Mouse (Mus musculus): Measurements from ENCODE around the gene Brd2. TPM values are rescaled to one million over a fixed set of nuclear protein-coding genes. Genes with fewer than 3 reads are reported as not detected.

Brd2 gene
- total RNA-seq, 1 experiment, result 257 TPM

GRCm38 (mm10) chr17:34116736-34117370 lies 5.6 kb downstream of the Brd2 start:
- Histone ChIP-seq H3K36me3 (ENCODE audit: control insufficient read depth, insufficient read depth, low read length, poor library complexity, severe bottlenecking) (peaks cover 74% of the 10 kb centered on the region), H3K9ac (ENCODE audit: insufficient read depth, low read depth, low read length, poor library complexity, severe bottlenecking) (peak overlapping the region; percentile 65), H3K4me1 (ENCODE audit: control insufficient read depth in 2 of 2, insufficient read depth in 2 of 2, low read length in 2 of 2, poor library complexity in 1 of 2) (peaks cover 0 to 2% of the 10 kb centered on the region in 2 experiments; a peak in 1 of 4 replicates), H3K27ac (ENCODE audit: insufficient read depth, low read depth, low read length, poor library complexity, severe bottlenecking) (no peak overlapping the region), H3K9me3 (ENCODE audit: control insufficient read depth, insufficient read depth, low read depth, low read length) (no peaks in the 10 kb centered on the region), H3K4me3 (ENCODE audit: insufficient read depth in 1 of 2, low read depth in 1 of 2, low read length in 2 of 2, poor library complexity in 1 of 2, severe bottlenecking in 1 of 2) (peak overlapping the region; percentile 83 to 99)
- DNase-seq (ENCODE audit: low read depth, low spot score), result no peak
- TF ChIP-seq MAFK (IDR thresholded peaks at IDR 0.05; ENCODE audit: insufficient read depth, low read depth, low read length) (no peak), CHD2 (IDR thresholded peaks at IDR 0.05; ENCODE audit: low read depth, low read length) (no peak), ZNF384 (IDR thresholded peaks at IDR 0.05; ENCODE audit: low read depth, low read length) (no peak), HCFC1 (IDR thresholded peaks at IDR 0.05; ENCODE audit: borderline replicate concordance, insufficient read depth, low read length) (no peak), ZC3H11A (IDR thresholded peaks at IDR 0.05; ENCODE audit: borderline replicate concordance, low read depth, low read length) (no peak)
- in situ Hi-C loops (cut with MboI; ENCODE audit: low sequenced_read_pairs in 2 of 2, unreplicated experiment in 2 of 2), result no loop called here

GRCm38 (mm10) chr17:34114114-34114513 lies 8.3 kb downstream of the Brd2 start:
- Histone ChIP-seq H3K4me1 (ENCODE audit: control insufficient read depth in 2 of 2, insufficient read depth in 2 of 2, low read length in 2 of 2, poor library complexity in 1 of 2) (peaks cover 0 to 2% of the 10 kb centered on the region in 2 experiments; a peak in 1 of 4 replicates), H3K27ac (ENCODE audit: insufficient read depth, low read depth, low read length, poor library complexity, severe bottlenecking) (no peak overlapping the region), H3K36me3 (ENCODE audit: control insufficient read depth, insufficient read depth, low read length, poor library complexity, severe bottlenecking) (peaks cover 80% of the 10 kb centered on the region), H3K9ac (ENCODE audit: insufficient read depth, low read depth, low read length, poor library complexity, severe bottlenecking) (no peak overlapping the region), H3K4me3 (ENCODE audit: insufficient read depth in 1 of 2, low read depth in 1 of 2, low read length in 2 of 2, poor library complexity in 1 of 2, severe bottlenecking in 1 of 2) (no peak overlapping the region), H3K9me3 (ENCODE audit: control insufficient read depth, insufficient read depth, low read depth, low read length) (no peaks in the 10 kb centered on the region)
- in situ Hi-C loops (cut with MboI; ENCODE audit: low sequenced_read_pairs in 2 of 2, unreplicated experiment in 2 of 2), result no loop called here
- TF ChIP-seq HCFC1 (IDR thresholded peaks at IDR 0.05; ENCODE audit: borderline replicate concordance, insufficient read depth, low read length), result no peak
- no peak for TF ChIP-seq CHD2 (IDR thresholded peaks at IDR 0.05; ENCODE audit: low read depth, low read length)
- DNase-seq (ENCODE audit: low read depth, low spot score), result no peak

DNA sequence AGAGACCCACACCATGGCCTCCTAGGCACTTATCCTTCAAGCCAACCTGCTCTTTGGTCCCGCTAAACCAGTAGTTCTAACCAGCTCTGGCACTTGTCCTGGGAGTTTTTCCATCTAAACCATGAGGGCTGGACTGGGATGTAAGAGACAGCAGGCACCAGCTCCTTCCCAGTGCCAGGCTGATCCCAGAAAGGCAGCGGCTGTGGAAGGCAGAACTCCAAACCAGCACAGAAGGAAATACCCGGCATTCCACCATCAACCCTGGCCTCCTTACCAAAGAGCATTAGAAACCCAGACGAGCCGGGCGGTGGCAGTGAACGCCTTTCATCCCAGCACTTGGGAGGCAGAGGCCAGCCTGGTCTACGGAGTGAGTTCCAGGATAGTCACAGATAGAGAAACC lies 12.1 kb downstream of the Brd2 start:
- Histone ChIP-seq H3K9me3 (ENCODE audit: control insufficient read depth, insufficient read depth, low read depth, low read length) (no peaks in the 10 kb centered on the region), H3K4me1 (ENCODE audit: control insufficient read depth in 2 of 2, insufficient read depth in 2 of 2, low read length in 2 of 2, poor library complexity in 1 of 2) (peaks cover 0 to 2% of the 10 kb centered on the region in 2 experiments; a peak in 1 of 4 replicates), H3K4me3 (ENCODE audit: insufficient read depth in 1 of 2, low read depth in 1 of 2, low read length in 2 of 2, poor library complexity in 1 of 2, severe bottlenecking in 1 of 2) (no peak overlapping the region), H3K9ac (ENCODE audit: insufficient read depth, low read depth, low read length, poor library complexity, severe bottlenecking) (no peak overlapping the region), H3K27ac (ENCODE audit: insufficient read depth, low read depth, low read length, poor library complexity, severe bottlenecking) (no peak overlapping the region), H3K36me3 (ENCODE audit: control insufficient read depth, insufficient read depth, low read length, poor library complexity, severe bottlenecking) (peaks cover 47% of the 10 kb centered on the region)
- DNase-seq (ENCODE audit: low read depth, low spot score), result no peak
- in situ Hi-C loops (cut with MboI; ENCODE audit: low sequenced_read_pairs in 2 of 2, unreplicated experiment in 2 of 2), result no loop called here
- TF ChIP-seq MAFK (IDR thresholded peaks at IDR 0.05; ENCODE audit: insufficient read depth, low read depth, low read length), result no peak
- no peak for TF ChIP-seq HCFC1 (IDR thresholded peaks at IDR 0.05; ENCODE audit: borderline replicate concordance, insufficient read depth, low read length)
- no peak for TF ChIP-seq CHD2 (IDR thresholded peaks at IDR 0.05; ENCODE audit: low read depth, low read length)
- TF ChIP-seq ZNF384 (IDR thresholded peaks at IDR 0.05; ENCODE audit: low read depth, low read length), result no peak
- no peak for TF ChIP-seq ZC3H11A (IDR thresholded peaks at IDR 0.05; ENCODE audit: borderline replicate concordance, low read depth, low read length)

DNA sequence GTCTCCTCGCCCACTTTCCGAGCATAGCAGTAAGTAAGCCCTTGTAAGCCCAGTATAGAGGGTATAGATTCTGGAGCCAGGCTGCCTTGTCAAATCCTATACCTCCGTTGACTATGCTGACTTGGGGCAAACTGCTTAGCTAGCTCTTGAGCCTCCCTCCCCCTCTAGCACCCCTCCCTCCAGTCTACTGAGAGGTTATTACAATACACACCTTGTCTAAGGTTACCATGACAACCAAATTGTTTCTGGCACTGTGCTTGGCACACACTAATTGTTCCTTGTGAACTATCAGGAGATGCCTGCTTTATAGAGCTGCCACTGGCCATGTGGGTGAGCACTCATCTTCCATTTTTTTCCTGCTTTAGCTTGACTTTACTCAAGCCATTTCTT lies 12.6 kb downstream of the Brd2 start:
- no peak for DNase-seq (ENCODE audit: low read depth, low spot score)
- H3K9me3 ChIP-seq (ENCODE audit: control insufficient read depth, insufficient read depth, low read depth, low read length), result no peaks in the 10 kb centered on the region
- in situ Hi-C loops (cut with MboI; ENCODE audit: low sequenced_read_pairs in 2 of 2, unreplicated experiment in 2 of 2), result no loop called here
- TF ChIP-seq MAFK (IDR thresholded peaks at IDR 0.05; ENCODE audit: insufficient read depth, low read depth, low read length) (no peak), HCFC1 (IDR thresholded peaks at IDR 0.05; ENCODE audit: borderline replicate concordance, insufficient read depth, low read length) (no peak), ZNF384 (IDR thresholded peaks at IDR 0.05; ENCODE audit: low read depth, low read length) (no peak), ZC3H11A (IDR thresholded peaks at IDR 0.05; ENCODE audit: borderline replicate concordance, low read depth, low read length) (no peak), CHD2 (IDR thresholded peaks at IDR 0.05; ENCODE audit: low read depth, low read length) (no peak)
- no peak overlapping the region for H3K4me3 ChIP-seq (ENCODE audit: insufficient read depth in 1 of 2, low read depth in 1 of 2, low read length in 2 of 2, poor library complexity in 1 of 2, severe bottlenecking in 1 of 2)
- no peak overlapping the region for H3K9ac ChIP-seq (ENCODE audit: insufficient read depth, low read depth, low read length, poor library complexity, severe bottlenecking)
- H3K27ac ChIP-seq (ENCODE audit: insufficient read depth, low read depth, low read length, poor library complexity, severe bottlenecking), result no peak overlapping the region
- peaks cover 0 to 2% of the 10 kb centered on the region in 2 experiments; a peak in 1 of 4 replicates for H3K4me1 ChIP-seq (ENCODE audit: control insufficient read depth in 2 of 2, insufficient read depth in 2 of 2, low read length in 2 of 2, poor library complexity in 1 of 2)
- peaks cover 42% of the 10 kb centered on the region for H3K36me3 ChIP-seq (ENCODE audit: control insufficient read depth, insufficient read depth, low read length, poor library complexity, severe bottlenecking)

All from ES-E14 (cell line).